Mouse (Mus musculus): ENCODE measurements around the gene Lrmda. TPM values are rescaled to one million over a fixed set of nuclear protein-coding genes. Genes with fewer than 3 reads are reported as not detected.

Lrmda gene
- polyA plus RNA-seq, 1 experiment from 2014 or later, result 0.66 TPM

DNA sequence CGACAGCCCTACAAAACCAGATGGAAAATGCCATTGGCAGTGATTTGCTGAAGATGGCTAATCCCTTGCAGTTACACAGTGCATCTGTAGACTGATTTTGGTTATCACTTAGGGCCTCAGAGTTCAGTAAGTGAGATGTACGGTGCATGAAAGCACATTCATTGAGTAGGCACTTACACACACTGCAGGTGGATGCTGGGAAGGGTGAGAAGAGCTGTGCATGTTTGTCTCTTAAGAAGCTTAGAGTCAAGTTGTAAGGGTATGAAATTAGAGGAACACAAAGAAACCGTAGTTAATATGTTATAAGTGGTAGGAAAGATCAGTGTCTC, 798.7 kb downstream of the Lrmda start:
- Histone ChIP-seq H3K36me3 (ENCODE audit: control insufficient read depth, insufficient read depth, low read length) (no peaks in the 10 kb centered on the region), H3K27me3 (ENCODE audit: control insufficient read depth, insufficient read depth, low read length) (no peaks in the 10 kb centered on the region), H3K9me3 (ENCODE audit: control insufficient read depth, low read length) (no peaks in the 10 kb centered on the region), H3K4me1 (ENCODE audit: control insufficient read depth, insufficient read depth, low read length) (peaks cover 5% of the 10 kb centered on the region; the same call in 1 of the 2 replicates), H3K27ac (ENCODE audit: low read depth, low read length) (no peak overlapping the region), H3K9ac (ENCODE audit: low read length) (no peak overlapping the region), H3K4me2 (ENCODE audit: low read depth) (no peak overlapping the region), H3K4me3 (ENCODE audit: low read depth, low read length) (no peak overlapping the region)
- ATAC-seq (ENCODE audit: insufficient read depth, low FRiP score, low TSS enrichment) (no peak), DNase-seq (ENCODE audit: low spot score) (no peak)
- WGBS, result 75% methylated on average over 3 of the region's 3 CpGs

DNA sequence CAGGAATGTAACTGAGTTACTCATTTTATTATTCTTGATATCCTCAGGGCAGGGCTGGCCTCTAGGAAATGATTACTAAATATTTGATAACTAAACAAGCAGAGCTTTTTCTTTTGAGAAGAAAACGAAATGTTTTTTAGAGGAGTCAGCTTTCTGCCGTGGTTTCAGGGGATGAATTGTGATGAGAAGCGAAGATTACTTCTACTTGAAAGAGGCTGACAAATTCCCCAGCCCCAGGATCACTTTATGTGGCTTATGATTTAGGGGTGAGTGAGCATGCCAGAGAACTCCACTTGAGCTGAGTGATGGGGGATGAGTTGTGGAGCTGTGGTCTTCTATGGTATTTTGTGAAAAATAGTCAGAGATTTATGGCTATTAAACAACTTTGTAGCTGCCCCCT, 803.4 kb downstream of the Lrmda start:
- Histone ChIP-seq H3K4me2 (ENCODE audit: low read depth) (no peak overlapping the region), H3K27me3 (ENCODE audit: control insufficient read depth, insufficient read depth, low read length) (no peaks in the 10 kb centered on the region), H3K9ac (ENCODE audit: low read length) (no peak overlapping the region), H3K4me1 (ENCODE audit: control insufficient read depth, insufficient read depth, low read length) (no peaks in the 10 kb centered on the region), H3K9me3 (ENCODE audit: control insufficient read depth, low read length) (no peaks in the 10 kb centered on the region), H3K4me3 (ENCODE audit: low read depth, low read length) (no peak overlapping the region), H3K27ac (ENCODE audit: low read depth, low read length) (no peak overlapping the region), H3K36me3 (ENCODE audit: control insufficient read depth, insufficient read depth, low read length) (no peaks in the 10 kb centered on the region)
- DNase-seq (ENCODE audit: low spot score) (no peak), ATAC-seq (ENCODE audit: insufficient read depth, low FRiP score, low TSS enrichment) (no peak)
- WGBS, result 61% methylated on average over 3 of the region's 3 CpGs

DNA sequence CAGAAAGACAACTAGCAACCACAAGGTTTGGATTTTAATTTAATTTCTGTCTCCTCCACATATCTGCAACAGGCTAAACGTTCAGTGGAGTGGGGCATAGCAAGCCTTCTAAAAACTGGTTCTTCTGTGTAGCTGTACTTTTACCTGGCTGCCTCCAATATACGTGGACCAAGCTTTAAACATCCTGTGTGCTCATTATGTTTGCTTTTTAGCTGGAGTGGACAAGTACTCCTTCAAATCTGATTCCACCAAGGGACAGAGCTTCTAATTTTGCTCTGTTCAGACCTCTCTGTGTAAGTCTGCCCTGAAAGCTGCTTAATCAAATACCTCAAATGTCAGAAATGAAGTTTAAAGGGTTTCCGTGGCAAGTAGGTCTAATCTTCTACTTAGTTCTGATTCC, 807.3 kb downstream of the Lrmda start:
- no peak overlapping the region for H3K9ac ChIP-seq (ENCODE audit: low read length)
- H3K4me1 ChIP-seq (ENCODE audit: control insufficient read depth, insufficient read depth, low read length), result no peaks in the 10 kb centered on the region
- no peak overlapping the region for H3K27ac ChIP-seq (ENCODE audit: low read depth, low read length)
- ATAC-seq (ENCODE audit: insufficient read depth, low FRiP score, low TSS enrichment) (no peak), DNase-seq (ENCODE audit: low spot score) (no peak)
- WGBS, result 86% methylated on average over 3 of the region's 3 CpGs
- H3K4me2 ChIP-seq (ENCODE audit: low read depth), result no peak overlapping the region
- no peaks in the 10 kb centered on the region for H3K9me3 ChIP-seq (ENCODE audit: control insufficient read depth, low read length)
- no peak overlapping the region for H3K4me3 ChIP-seq (ENCODE audit: low read depth, low read length)
- H3K36me3 ChIP-seq (ENCODE audit: control insufficient read depth, insufficient read depth, low read length), result no peaks in the 10 kb centered on the region
- H3K27me3 ChIP-seq (ENCODE audit: control insufficient read depth, insufficient read depth, low read length), result no peaks in the 10 kb centered on the region

DNA sequence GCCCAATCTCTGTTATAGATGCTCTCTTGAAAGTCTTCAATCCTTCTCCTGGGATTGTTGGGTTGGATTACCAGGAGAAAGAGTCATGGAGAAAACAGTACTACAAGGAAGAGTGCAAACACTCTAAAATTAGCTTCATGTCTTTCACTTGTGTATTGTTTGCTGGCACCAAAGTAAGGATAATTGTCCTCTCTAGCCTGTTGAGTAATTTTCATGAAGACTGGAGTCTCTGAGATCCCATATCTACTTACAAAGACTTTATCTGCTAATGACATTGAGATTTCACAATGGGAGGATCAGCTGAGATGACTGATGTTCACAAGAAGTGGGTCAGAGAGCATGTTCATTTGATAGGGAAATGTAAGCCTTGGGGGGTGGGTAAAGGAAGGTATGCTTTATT, 817.5 kb downstream of the Lrmda start:
- DNase-seq (ENCODE audit: low spot score), result no peak
- no peak overlapping the region for H3K4me2 ChIP-seq (ENCODE audit: low read depth)
- ATAC-seq (ENCODE audit: insufficient read depth, low FRiP score, low TSS enrichment), result no peak
- H3K27ac ChIP-seq (ENCODE audit: low read depth, low read length), result no peak overlapping the region
- H3K27me3 ChIP-seq (ENCODE audit: control insufficient read depth, insufficient read depth, low read length), result no peaks in the 10 kb centered on the region
- H3K9me3 ChIP-seq (ENCODE audit: control insufficient read depth, low read length), result no peaks in the 10 kb centered on the region
- no peak overlapping the region for H3K9ac ChIP-seq (ENCODE audit: low read length)
- no peaks in the 10 kb centered on the region for H3K36me3 ChIP-seq (ENCODE audit: control insufficient read depth, insufficient read depth, low read length)
- H3K4me3 ChIP-seq (ENCODE audit: low read depth, low read length), result no peak overlapping the region
- no peaks in the 10 kb centered on the region for H3K4me1 ChIP-seq (ENCODE audit: control insufficient read depth, insufficient read depth, low read length)

DNA sequence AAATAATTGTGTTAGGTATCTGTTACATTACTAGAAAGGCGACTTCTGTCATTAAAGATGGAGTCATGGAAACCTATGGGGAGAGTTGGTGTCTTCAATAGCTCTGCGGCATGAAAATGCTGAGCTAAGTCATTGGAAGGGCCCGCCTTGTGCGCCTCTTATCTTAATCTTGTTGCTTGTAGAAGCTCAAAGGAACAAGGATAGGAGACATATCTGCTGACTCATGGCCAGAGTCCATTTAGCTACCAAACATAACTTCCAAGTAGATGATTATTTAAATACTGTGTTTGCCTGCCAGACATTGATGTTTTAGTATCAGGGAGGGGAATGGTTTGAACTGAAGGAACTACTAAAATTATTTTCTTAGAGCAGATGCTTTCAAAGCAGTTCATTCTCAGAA, 821.6 kb downstream of the Lrmda start:
- 96% methylated on average over 4 of the region's 4 CpGs for WGBS
- Histone ChIP-seq H3K27ac (ENCODE audit: low read depth, low read length) (no peak overlapping the region), H3K4me1 (ENCODE audit: control insufficient read depth, insufficient read depth, low read length) (no peaks in the 10 kb centered on the region), H3K36me3 (ENCODE audit: control insufficient read depth, insufficient read depth, low read length) (no peaks in the 10 kb centered on the region), H3K4me2 (ENCODE audit: low read depth) (no peak overlapping the region), H3K4me3 (ENCODE audit: low read depth, low read length) (no peak overlapping the region), H3K9ac (ENCODE audit: low read length) (no peak overlapping the region), H3K27me3 (ENCODE audit: control insufficient read depth, insufficient read depth, low read length) (no peaks in the 10 kb centered on the region), H3K9me3 (ENCODE audit: control insufficient read depth, low read length) (no peaks in the 10 kb centered on the region)
- DNase-seq (ENCODE audit: low spot score) (no peak), ATAC-seq (ENCODE audit: insufficient read depth, low FRiP score, low TSS enrichment) (no peak)

DNA sequence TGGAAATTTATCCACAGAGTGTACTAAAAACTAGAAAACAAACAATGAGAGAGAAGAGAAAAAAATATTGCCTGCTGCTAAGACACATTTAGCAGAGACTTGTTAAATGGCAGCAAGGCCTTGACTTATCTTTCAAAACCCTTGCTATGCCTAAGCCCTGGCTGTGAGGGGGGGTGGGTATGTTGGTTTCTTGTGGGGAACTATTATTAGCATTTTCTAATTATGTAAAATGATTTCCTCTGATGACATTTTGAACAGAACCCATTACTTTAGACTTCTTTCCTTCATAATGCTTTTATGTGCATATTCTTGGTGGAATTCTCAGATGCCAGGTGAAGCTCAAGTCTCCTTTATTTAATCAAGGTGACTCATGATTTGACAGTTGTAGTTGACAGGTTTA, 824.5 kb downstream of the Lrmda start:
- Histone ChIP-seq H3K27me3 (ENCODE audit: control insufficient read depth, insufficient read depth, low read length) (no peaks in the 10 kb centered on the region), H3K27ac (ENCODE audit: low read depth, low read length) (no peak overlapping the region), H3K4me3 (ENCODE audit: low read depth, low read length) (no peak overlapping the region), H3K36me3 (ENCODE audit: control insufficient read depth, insufficient read depth, low read length) (no peaks in the 10 kb centered on the region), H3K9ac (ENCODE audit: low read length) (no peak overlapping the region), H3K4me1 (ENCODE audit: control insufficient read depth, insufficient read depth, low read length) (no peaks in the 10 kb centered on the region), H3K4me2 (ENCODE audit: low read depth) (no peak overlapping the region), H3K9me3 (ENCODE audit: control insufficient read depth, low read length) (no peaks in the 10 kb centered on the region)
- DNase-seq (ENCODE audit: low spot score) (no peak), ATAC-seq (ENCODE audit: insufficient read depth, low FRiP score, low TSS enrichment) (no peak)

DNA sequence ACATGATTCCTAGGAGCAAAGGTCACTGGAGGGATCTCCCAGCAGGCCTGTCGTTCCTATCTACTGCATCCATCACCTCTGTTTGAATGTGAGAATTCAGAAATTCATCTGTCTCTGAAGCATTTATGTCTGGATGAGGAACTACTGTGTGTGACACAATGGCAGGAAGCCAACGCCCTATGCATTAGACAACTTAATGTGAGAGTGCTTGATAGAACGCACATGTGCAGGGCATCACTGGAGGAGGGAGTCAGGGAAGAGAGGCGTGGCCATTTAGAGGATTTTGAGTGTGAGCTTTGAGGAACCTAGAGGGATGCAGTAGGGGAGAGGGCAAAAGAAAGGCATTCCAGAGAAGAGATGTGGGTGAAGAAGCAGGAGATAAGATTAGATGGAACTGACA, 825.9 kb downstream of the Lrmda start:
- H3K36me3 ChIP-seq (ENCODE audit: control insufficient read depth, insufficient read depth, low read length), result no peaks in the 10 kb centered on the region
- no peak overlapping the region for H3K4me3 ChIP-seq (ENCODE audit: low read depth, low read length)
- no peak overlapping the region for H3K4me2 ChIP-seq (ENCODE audit: low read depth)
- ATAC-seq (ENCODE audit: insufficient read depth, low FRiP score, low TSS enrichment) (no peak), DNase-seq (ENCODE audit: low spot score) (no peak)
- no peaks in the 10 kb centered on the region for H3K9me3 ChIP-seq (ENCODE audit: control insufficient read depth, low read length)
- H3K27me3 ChIP-seq (ENCODE audit: control insufficient read depth, insufficient read depth, low read length), result no peaks in the 10 kb centered on the region
- no peak overlapping the region for H3K9ac ChIP-seq (ENCODE audit: low read length)
- H3K4me1 ChIP-seq (ENCODE audit: control insufficient read depth, insufficient read depth, low read length), result no peaks in the 10 kb centered on the region
- WGBS, result 85% methylated on average over 4 of the region's 4 CpGs
- no peak overlapping the region for H3K27ac ChIP-seq (ENCODE audit: low read depth, low read length)

DNA sequence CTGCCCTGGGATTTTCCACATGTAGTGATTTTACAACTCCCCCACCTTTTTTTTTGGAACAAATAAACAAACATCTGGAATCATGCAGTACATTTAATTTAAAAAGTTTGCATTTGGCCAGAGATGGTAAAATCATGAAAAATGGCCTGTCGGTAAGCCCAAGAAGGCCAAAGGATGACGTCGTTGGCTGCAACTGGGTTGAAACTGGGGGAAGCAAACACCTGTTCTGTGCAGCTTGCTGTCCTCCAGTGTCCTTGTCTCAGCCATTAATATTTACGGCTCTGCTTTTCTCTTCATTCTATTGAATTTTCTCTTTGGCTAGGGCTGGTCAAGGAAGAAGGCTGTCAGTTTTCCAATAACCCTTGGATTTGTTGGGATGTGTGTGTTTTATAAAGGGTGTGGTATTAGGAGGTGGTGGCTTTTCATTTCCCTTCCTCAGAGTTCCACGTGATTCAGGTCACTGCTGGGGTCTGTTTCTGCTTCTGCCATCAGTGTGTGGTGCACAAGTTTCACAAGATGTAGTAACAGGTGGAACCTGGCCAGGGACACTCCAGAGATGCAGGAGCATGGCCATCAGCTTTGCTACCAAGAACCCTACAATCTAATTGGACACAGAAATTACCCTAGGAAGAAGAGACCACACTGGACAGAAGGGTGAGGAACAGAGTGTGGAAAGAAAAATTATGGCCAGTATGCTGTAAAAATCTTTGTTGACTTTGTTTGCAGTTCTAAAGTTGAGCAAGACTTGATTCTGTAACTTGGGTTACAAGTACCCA, 827.7 kb downstream of the Lrmda start:
- ATAC-seq (ENCODE audit: insufficient read depth, low FRiP score, low TSS enrichment) (no peak), DNase-seq (ENCODE audit: low spot score) (no peak)
- Histone ChIP-seq H3K9me3 (ENCODE audit: control insufficient read depth, low read length) (no peaks in the 10 kb centered on the region), H3K36me3 (ENCODE audit: control insufficient read depth, insufficient read depth, low read length) (no peaks in the 10 kb centered on the region), H3K4me3 (ENCODE audit: low read depth, low read length) (no peak overlapping the region), H3K27me3 (ENCODE audit: control insufficient read depth, insufficient read depth, low read length) (no peaks in the 10 kb centered on the region), H3K4me1 (ENCODE audit: control insufficient read depth, insufficient read depth, low read length) (no peaks in the 10 kb centered on the region), H3K9ac (ENCODE audit: low read length) (no peak overlapping the region), H3K27ac (ENCODE audit: low read depth, low read length) (no peak overlapping the region), H3K4me2 (ENCODE audit: low read depth) (no peak overlapping the region)
- WGBS, result 79% methylated on average over 5 of the region's 5 CpGs

DNA sequence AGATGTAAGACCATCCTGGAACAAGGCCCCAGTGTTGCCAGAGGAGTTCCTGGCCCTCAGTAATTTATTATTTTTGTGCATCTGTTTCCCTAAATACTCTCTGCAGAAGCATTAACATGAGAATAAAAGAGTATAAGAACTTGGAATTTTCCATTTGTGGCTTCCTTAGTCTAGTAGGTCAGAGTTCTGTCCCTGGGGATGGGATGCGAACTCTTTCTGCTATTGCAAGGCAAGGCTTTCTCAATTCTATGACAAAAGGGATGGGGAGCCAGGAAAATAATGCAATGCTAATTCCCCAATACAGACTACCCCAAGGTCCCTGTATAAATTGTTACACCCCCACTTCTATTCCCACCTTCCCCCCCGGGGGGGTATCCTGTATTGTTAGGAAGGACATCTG, 829.6 kb downstream of the Lrmda start:
- H3K9me3 ChIP-seq (ENCODE audit: control insufficient read depth, low read length), result no peaks in the 10 kb centered on the region
- DNase-seq (ENCODE audit: low spot score) (no peak), ATAC-seq (ENCODE audit: insufficient read depth, low FRiP score, low TSS enrichment) (no peak)
- H3K36me3 ChIP-seq (ENCODE audit: control insufficient read depth, insufficient read depth, low read length), result no peaks in the 10 kb centered on the region
- H3K27ac ChIP-seq (ENCODE audit: low read depth, low read length), result no peak overlapping the region
- H3K4me2 ChIP-seq (ENCODE audit: low read depth), result no peak overlapping the region
- H3K4me3 ChIP-seq (ENCODE audit: low read depth, low read length), result no peak overlapping the region
- H3K27me3 ChIP-seq (ENCODE audit: control insufficient read depth, insufficient read depth, low read length), result no peaks in the 10 kb centered on the region
- no peaks in the 10 kb centered on the region for H3K4me1 ChIP-seq (ENCODE audit: control insufficient read depth, insufficient read depth, low read length)
- 78% methylated on average over 2 of the region's 2 CpGs for WGBS
- H3K9ac ChIP-seq (ENCODE audit: low read length), result no peak overlapping the region

Data from neural tube, embryonic 11.5 days (tissue).